8 mouse cellular contexts compared by ENCODE assay signal in the genomic region with DNA sequence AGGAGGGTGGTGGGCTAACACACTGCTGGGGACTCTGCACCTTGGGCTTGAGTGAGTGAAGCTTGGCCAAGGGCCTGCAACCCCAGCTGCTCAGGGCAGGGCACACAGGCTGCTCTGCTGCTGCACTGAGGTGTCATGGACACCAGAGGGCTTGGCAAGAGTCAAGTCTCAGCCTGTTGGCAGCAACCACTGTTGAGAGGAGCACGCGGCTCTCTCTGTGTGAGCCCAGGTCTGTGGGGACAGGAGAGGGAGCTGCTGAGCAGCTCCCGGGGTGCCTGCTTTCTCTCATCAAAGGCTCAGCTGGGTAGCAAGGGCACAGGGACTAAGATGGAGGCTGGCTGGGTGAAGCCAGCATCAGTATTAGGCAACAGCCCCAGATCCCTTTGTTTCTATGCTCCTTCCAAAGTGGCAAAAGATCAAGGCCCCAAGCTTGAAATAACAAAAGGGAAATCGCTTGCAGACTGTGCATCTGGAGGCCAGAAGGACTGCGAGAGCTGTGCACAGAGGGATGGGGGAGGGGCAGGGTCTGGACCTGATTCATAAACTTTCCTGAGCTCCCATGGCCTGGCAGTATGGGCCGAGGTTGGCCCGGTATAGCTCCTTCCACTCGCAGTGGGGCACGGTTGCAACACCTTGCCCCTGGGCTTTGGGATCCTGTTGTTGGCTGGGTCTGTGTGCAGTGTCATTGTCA.
DNase-seq lines count a peak whose midpoint lies in the region; ATAC-seq and TF ChIP-seq lines count a peak whose summit lies in the region.

No protein-coding gene starts in this region.

- H3K9me3 ChIP-seq in hindbrain, embryonic 16.5 days (ENCODE audit: control insufficient read depth, low read length): no peaks in the 10 kb centered on the region
- no peaks in the 10 kb centered on the region for H3K9me3 ChIP-seq in midbrain, embryonic 14.5 days (ENCODE audit: control insufficient read depth, low read length)
- no peaks in the 10 kb centered on the region for H3K9me3 ChIP-seq in stomach, postnatal 0 days (ENCODE audit: control insufficient read depth, low read length)

- H3K4me2 ChIP-seq in hindbrain, embryonic 16.5 days (ENCODE audit: low read length): no peak overlapping the region
- H3K4me2 ChIP-seq in midbrain, embryonic 14.5 days (ENCODE audit: low read length): no peak overlapping the region
- no peak overlapping the region for H3K4me2 ChIP-seq in stomach, postnatal 0 days (replicated peaks; ENCODE audit: low read depth)

- H3K4me3 ChIP-seq in hindbrain, embryonic 16.5 days (ENCODE audit: low read length): no peak overlapping the region
- H3K4me3 ChIP-seq in midbrain, embryonic 14.5 days (replicated peaks; ENCODE audit: low read depth, low read length): no peak overlapping the region
- no peak overlapping the region for H3K4me3 ChIP-seq in stomach, postnatal 0 days (ENCODE audit: low read depth, low read length)

- WGBS in hindbrain, embryonic 16.5 days: 18% methylated on average over 9 of the region's 9 CpGs
- WGBS in midbrain, embryonic 14.5 days: 28% methylated on average over 9 of the region's 9 CpGs
- WGBS in stomach, postnatal 0 days: 36% methylated on average over 9 of the region's 9 CpGs

- no peaks in the 10 kb centered on the region for H3K27me3 ChIP-seq in hindbrain, embryonic 16.5 days (replicated peaks; ENCODE audit: control insufficient read depth, insufficient read depth, low read length)
- H3K27me3 ChIP-seq in midbrain, embryonic 14.5 days (ENCODE audit: control insufficient read depth, insufficient read depth, low read length): no peaks in the 10 kb centered on the region
- no peaks in the 10 kb centered on the region for H3K27me3 ChIP-seq in stomach, postnatal 0 days (ENCODE audit: control insufficient read depth, insufficient read depth, low read length)

- DNase-seq in adrenal gland, adult (ENCODE audit: inconsistent age in 2 of 2, low spot score in 1 of 2): peak; percentile 85 to 89
- peak; percentile 82 for DNase-seq in embryo, embryonic 10 days (ENCODE audit: low spot score)
- peak; percentile 40 to 67 for DNase-seq in gastrocnemius, adult 8-10 months (ENCODE audit: low spot score in 2 of 2)
- peak; percentile 42 to 68 for DNase-seq in left cerebral cortex, adult 9 months (ENCODE audit: low spot score in 2 of 2)
- DNase-seq in midbrain, embryonic 14.5 days: peak; percentile 78
- peak; percentile 69 for DNase-seq in stomach, postnatal 0 days (ENCODE audit: low spot score)

- peaks cover 8% of the 10 kb centered on the region for H3K4me1 ChIP-seq in hindbrain, embryonic 16.5 days (ENCODE audit: control insufficient read depth, insufficient read depth, low read depth, low read length)
- peaks cover 8% of the 10 kb centered on the region; the same call in 1 of the 2 replicates for H3K4me1 ChIP-seq in midbrain, embryonic 14.5 days (ENCODE audit: control insufficient read depth, insufficient read depth, low read length)
- no peaks in the 10 kb centered on the region for H3K4me1 ChIP-seq in stomach, postnatal 0 days (replicated peaks; ENCODE audit: control insufficient read depth, insufficient read depth)

- no peaks in the 10 kb centered on the region for H3K36me3 ChIP-seq in hindbrain, embryonic 16.5 days (ENCODE audit: control insufficient read depth, insufficient read depth, low read length)
- H3K36me3 ChIP-seq in midbrain, embryonic 14.5 days (ENCODE audit: control insufficient read depth, insufficient read depth, low read length): no peaks in the 10 kb centered on the region
- H3K36me3 ChIP-seq in stomach, postnatal 0 days (ENCODE audit: control insufficient read depth, insufficient read depth, low read length): no peaks in the 10 kb centered on the region

- peak overlapping the region; percentile 27; the same call in 1 of the 2 replicates for H3K27ac ChIP-seq in hindbrain, embryonic 16.5 days (ENCODE audit: low read depth, low read length)
- 0 out of 2 replicates have a peak overlapping the region, but pooled peaks have one; percentile 20 for H3K27ac ChIP-seq in midbrain, embryonic 14.5 days (replicated peaks; ENCODE audit: low read depth, low read length)
- H3K27ac ChIP-seq in stomach, postnatal 0 days (replicated peaks): no peak overlapping the region

- peak; percentile 85 for TF ChIP-seq CTCF in stomach, postnatal 0 days (IDR thresholded peaks at IDR 0.05; ENCODE audit: low read depth)

- TF ChIP-seq EP300 in stomach, postnatal 0 days (optimal IDR thresholded peaks at IDR 0.05): no peak

- peak; percentile 92 for ATAC-seq in hindbrain, embryonic 16.5 days
- peak; percentile 80 for ATAC-seq in midbrain, embryonic 14.5 days (ENCODE audit: low FRiP score, low TSS enrichment)
- peak; percentile 89 for ATAC-seq in stomach, postnatal 0 days (ENCODE audit: low FRiP score, low TSS enrichment)
- no peak for ATAC-seq in megakaryocyte, adult 5-6 weeks (ENCODE audit: poor library complexity, severe bottlenecking)

- no peak overlapping the region for H3K9ac ChIP-seq in hindbrain, embryonic 16.5 days (ENCODE audit: low read depth, low read length)
- no peak overlapping the region for H3K9ac ChIP-seq in midbrain, embryonic 14.5 days (replicated peaks; ENCODE audit: low read length)
- no peak overlapping the region for H3K9ac ChIP-seq in stomach, postnatal 0 days (ENCODE audit: low read length)
